Mouse (Mus musculus) MN1 (cell line): ENCODE measurements around the gene Gm5478.
"Not testable (repeated sequence)": the region's sequence is repeated elsewhere in the genome, so short reads cannot be mapped to it uniquely, and the experiment has no call there.

Experiments
- DNase-seq: peaks from one replicate; pipeline ENCODE4 v3.0.0-alpha.2; 2016; ENCODE audit warnings: low spot score

The Gm5478 gene

DNA sequence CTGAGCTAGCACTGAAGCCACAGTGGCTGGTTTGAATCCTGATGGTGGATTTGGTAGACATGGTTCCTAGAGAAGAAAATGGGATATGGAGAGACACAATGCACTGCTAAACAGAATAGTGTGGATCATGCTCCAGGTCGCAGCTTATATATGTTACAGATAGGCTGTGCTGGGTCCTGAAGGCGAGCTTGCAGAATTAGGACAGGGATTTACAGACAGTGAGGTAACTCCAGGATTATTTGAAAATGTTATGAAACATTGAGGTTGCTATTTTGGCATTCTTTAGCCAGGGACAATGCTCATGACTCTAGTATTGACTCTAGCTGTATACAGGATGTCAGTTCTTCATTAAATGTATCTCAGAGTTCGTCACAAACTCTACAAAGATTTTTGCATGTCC lies at the start of gene Gm5478:
Gene Gm5478 (minus strand): TSS at position 101 of the 400 bp plus-strand sequence.
- no peak for DNase-seq

DNA sequence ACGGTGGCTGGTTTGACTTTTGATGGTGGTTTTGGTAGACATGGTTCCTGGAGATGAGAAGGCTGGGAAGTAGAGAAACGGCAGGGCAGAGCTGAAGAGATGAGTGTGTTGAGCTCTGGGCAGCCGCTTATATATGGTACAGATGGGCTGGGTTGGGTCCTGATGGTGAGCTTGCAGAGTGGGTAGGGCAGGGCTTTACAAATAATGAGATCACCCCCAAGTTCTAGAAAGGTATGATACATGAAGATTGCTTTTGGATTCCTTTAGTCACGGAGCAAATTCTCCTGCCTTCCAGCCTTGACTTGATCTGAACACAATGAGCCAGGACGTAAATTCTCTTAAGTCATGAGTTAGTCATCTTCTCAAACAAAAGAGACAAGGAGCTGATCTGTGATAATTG lies 47.0 kb upstream of the Gm5478 start, which contains the start of gene Krt6a:
Gene Krt6a (minus strand): TSS at position 101 of the 400 bp plus-strand sequence.
- no peak for DNase-seq

DNA sequence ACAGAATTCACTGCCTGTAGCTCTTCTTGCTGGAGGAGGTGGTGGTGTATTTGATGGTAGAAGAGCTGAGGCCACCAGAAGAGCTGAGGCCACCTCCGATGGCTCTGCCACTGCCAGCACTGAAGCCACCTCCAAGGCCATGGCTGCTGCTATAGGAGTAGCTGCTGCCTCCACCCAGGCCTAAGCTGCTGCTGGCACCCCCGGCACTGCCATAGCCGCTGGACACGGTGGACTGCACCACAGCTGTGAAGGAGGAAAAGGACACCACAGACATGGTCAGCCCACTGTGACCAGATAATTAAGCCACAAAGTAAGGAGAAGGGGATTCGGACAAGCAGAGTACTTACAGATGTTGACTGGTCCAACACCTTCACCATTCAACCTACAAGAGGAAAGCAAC lies 43.3 kb upstream of the Gm5478 start:
- DNase-seq: not testable (repeated sequence)

DNA sequence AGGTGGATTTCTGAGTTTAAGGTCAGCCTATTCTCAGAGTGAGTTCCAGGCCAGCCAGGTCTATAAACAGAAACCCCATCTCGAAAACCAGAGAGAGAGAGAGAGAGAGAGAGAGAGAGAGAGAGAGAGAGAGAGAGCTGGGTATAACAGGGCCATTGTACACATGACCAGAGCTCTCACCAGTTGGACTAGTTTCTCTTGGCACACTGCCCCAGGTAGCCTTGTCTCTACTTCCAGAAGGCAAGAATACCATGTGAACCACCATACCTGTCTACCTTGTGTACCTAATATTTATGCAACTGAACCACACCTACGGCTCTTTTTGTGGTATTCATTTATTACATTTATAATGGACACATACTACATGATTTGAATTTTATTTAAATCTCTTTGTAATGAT lies 41.0 kb upstream of the Gm5478 start:
- DNase-seq: no peak

DNA sequence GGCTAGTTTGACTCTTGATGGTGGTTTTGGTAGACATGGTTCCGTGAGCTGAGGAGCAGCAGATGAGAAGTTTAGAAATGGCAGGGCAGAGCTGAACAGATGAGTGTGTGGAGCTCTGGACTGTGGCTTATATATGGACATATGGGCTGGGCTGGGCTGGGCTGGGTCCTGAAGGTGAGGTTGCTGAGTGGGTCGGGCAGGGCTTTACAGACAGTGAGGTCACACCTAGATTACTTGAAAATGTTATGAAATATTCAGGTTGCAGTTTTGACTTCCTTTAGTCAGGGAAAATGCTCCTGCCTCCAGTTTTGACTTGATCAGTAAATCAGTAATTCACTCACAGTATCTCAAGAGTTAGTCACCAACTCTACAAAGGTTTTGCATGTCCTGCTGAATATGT lies 33.0 kb upstream of the Gm5478 start, which contains the start of gene Krt6b:
Gene Krt6b (minus strand): TSS at position 101 of the 400 bp plus-strand sequence.
- no peak for DNase-seq

DNA sequence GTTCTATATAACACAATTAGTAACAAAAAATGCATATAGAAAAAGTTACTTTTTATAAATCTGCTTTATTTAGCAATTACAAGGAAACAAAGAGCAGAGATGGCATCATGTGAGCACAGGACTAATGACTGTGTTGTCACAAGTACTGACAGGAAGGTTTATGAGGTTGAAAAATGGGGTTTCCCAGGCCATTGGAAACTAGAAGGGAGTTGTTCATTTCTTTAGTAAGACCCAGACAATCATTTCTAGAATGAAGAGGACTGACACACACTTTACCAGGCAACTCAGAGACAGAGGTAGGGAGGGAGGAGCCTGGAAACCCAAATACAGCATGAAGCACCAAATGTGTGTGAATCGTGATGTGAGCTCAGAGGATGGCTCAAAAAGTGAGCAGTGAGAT lies 28.8 kb upstream of the Gm5478 start:
- DNase-seq: no peak

DNA sequence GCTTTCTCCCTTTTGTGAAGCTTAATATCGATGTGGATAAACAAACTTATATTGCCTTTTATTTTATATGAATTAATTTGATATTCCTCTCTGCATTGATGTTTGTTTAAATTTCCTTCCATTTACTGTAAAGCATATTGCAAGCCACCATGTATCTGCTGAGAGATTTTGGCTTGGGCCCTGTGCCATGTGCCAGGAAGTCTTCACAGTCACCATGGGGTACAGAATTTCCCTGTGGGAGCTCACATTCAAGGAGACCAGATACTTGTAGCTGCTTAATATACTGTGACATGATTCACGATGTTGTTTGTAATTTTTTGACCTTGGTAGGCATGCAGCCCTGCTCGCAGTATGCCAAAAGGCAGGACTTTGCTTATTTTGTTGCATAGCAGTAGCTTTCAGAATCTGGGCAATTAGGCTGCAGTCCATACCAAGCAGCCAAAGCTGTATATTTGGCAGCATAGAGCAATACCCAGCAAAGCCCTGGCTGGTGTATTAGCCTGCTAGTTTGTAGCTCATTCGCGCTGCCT lies 5.6 kb upstream of the Gm5478 start:
- DNase-seq: no peak

DNA sequence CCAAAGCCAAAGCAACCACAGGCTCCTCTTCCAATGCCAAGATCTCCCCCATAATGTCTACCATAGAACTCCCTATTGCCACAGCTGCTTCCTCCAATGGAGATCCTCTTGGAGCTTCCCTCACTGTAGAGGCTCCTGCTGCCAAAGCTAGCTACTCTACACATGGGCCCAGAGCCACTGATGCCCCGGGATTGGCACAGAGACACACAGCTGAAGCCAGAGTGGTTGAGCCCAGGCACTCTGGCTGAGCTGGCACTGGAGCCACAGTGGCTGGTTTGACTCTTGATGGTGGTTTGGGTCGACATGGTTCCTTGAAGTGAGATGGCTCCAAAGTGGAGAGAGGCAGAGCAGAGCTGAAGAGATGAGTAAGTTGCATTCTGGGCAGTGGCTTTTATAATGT lies 19.3 kb downstream of the Gm5478 start, which contains the start of gene Gm5414:
Gene Gm5414 (minus strand): TSS at position 305 of the 400 bp plus-strand sequence.
- DNase-seq: no peak

DNA sequence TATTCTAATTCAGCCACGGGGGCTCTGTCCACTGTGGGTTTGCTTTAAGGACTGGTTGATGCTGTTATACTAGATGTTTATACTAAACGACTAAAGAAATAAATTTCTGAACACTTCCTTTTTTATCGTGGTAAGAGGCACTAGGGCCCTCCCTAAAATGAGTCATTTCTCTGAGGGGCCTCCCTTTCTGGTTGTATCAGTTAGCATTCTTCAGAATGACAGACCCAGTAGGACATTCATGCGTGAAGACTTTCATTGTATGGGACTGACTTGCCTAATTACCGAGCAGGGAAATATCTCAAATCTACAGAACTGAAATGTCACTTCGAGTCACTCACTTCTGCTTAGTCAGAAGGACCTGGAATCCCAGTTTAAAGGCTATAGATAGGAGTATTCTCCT lies 48.1 kb downstream of the Gm5478 start:
- DNase-seq: no peak
